Comparison of ENCODE assay signal across 31 mouse cellular contexts in genomic region chr14:45583494-45584027, GRCm38 (mm10). TPM values are rescaled to one million over a fixed set of nuclear protein-coding genes. Genes with fewer than 3 reads are reported as not detected.
A peak's percentile ranks its signal among the peaks of the same experiment; 100 is the strongest.
DNase-seq lines count a peak whose midpoint lies in the region; ATAC-seq and TF ChIP-seq lines count a peak whose summit lies in the region.
"Had no signal": no experiment of that assay in that cellular context is flagged by ENCODE, and none has a peak within 500 bp of the region (broad histone marks: within the 10 kb centered on the region; RNA-seq: fewer than 3 reads in every experiment).

No protein-coding gene starts in this region.

- peak; percentile 36; the same call in 1 of the 2 replicates for ATAC-seq in common myeloid progenitor, adult 5-6 weeks (replicated peaks; ENCODE audit: low read depth, poor library complexity, severe bottlenecking)
- ATAC-seq in kidney, embryonic 15.5 days (replicated peaks; ENCODE audit: low FRiP score) = 0 out of 2 replicates have a peak, but pooled peaks have one; percentile 56
- peak; percentile 93 for ATAC-seq in megakaryocyte progenitor cell, adult 5-6 weeks (replicated peaks; ENCODE audit: poor library complexity)
- ATAC-seq: CD4-positive, CD25-positive, alpha-beta regulatory T cell, adult 4 months; forebrain, embryonic 16.5 days; midbrain, embryonic 16.5 days had no signal

- no peak for DNase-seq in layer of hippocampus, adult 2 months (ENCODE audit: low spot score in 2 of 2)
- DNase-seq in layer of hippocampus, postnatal 14 days (ENCODE audit: low spot score in 2 of 2) = no peak
- no peak for DNase-seq in spleen, postnatal 4 days (ENCODE audit: low spot score in 2 of 2)
- no peak for DNase-seq in heart, adult 2 months
- no peak for DNase-seq in adipocyte (ENCODE audit: low spot score)
- DNase-seq: adrenal gland, postnatal 10 days; cerebellum, adult 9-10 months; cerebellum, postnatal 36 days; gastrocnemius, adult 2 months; heart, postnatal 36 days; liver, embryonic 13.5 days; lung, embryonic 14.5 days; lung, postnatal 14 days; retina, postnatal 1 day; right cerebral cortex, postnatal 14 days had no signal

- H3K9ac ChIP-seq in kidney, embryonic 15.5 days = no peak overlapping the region
- H3K9ac ChIP-seq in heart, adult 2 months (ENCODE audit: low read depth, low read length) = no peak overlapping the region
- H3K9ac ChIP-seq: embryonic facial prominence, embryonic 13.5 days; heart, embryonic 15.5 days; hindbrain, embryonic 12.5 days; limb, embryonic 13.5 days; liver, embryonic 13.5 days; lung, embryonic 14.5 days; neural tube, embryonic 13.5 days; stomach, embryonic 15.5 days had no signal

- peak overlapping the region; percentile 91 for H3K27ac ChIP-seq in layer of hippocampus, adult 2 months
- H3K27ac ChIP-seq in kidney, embryonic 15.5 days = no peak overlapping the region
- H3K27ac ChIP-seq in heart, adult 2 months = no peak overlapping the region
- H3K27ac ChIP-seq: embryonic facial prominence, embryonic 13.5 days; gastrocnemius, adult 2 months; heart, embryonic 10.5 days; heart, embryonic 15.5 days; hindbrain, embryonic 12.5 days; kidney, postnatal 0 days; limb, embryonic 13.5 days; liver, embryonic 13.5 days; neural tube, embryonic 13.5 days; stomach, embryonic 15.5 days had no signal

- TF ChIP-seq EP300 in heart, adult 2 months (IDR thresholded peaks at IDR 0.05; ENCODE audit: insufficient read depth, low read depth, low read length) = no peak

- WGBS in kidney, embryonic 15.5 days = 64% methylated on average over 8 of the region's 8 CpGs
- 67% methylated on average over 8 of the region's 8 CpGs for WGBS in heart, adult 2 months

- no peak for TF ChIP-seq CTCF in layer of hippocampus, adult 2 months (conservative IDR thresholded peaks at IDR 0.05)
- TF ChIP-seq CTCF in heart, adult 2 months (IDR thresholded peaks at IDR 0.05) = no peak

- no peaks in the 10 kb centered on the region for H3K79me2 ChIP-seq in heart, adult 2 months (replicated peaks; ENCODE audit: control insufficient read depth, insufficient read depth, low read length)

- H3K4me3 ChIP-seq in layer of hippocampus, adult 2 months = no peak overlapping the region
- no peak overlapping the region for H3K4me3 ChIP-seq in kidney, embryonic 15.5 days (replicated peaks)
- H3K4me3 ChIP-seq in heart, adult 2 months = no peak overlapping the region
- H3K4me3 ChIP-seq: embryonic facial prominence, embryonic 13.5 days; gastrocnemius, adult 2 months; heart, embryonic 10.5 days; heart, embryonic 15.5 days; hindbrain, embryonic 12.5 days; limb, embryonic 13.5 days; liver, embryonic 13.5 days; myocyte; neural tube, embryonic 13.5 days; stomach, embryonic 15.5 days had no signal

- no peaks in the 10 kb centered on the region for H3K36me3 ChIP-seq in kidney, embryonic 15.5 days
- H3K36me3 ChIP-seq in heart, adult 2 months (ENCODE audit: control insufficient read depth, insufficient read depth, low read length) = no peaks in the 10 kb centered on the region
- H3K36me3 ChIP-seq: embryonic facial prominence, embryonic 13.5 days; heart, embryonic 10.5 days; heart, embryonic 15.5 days; hindbrain, embryonic 12.5 days; limb, embryonic 13.5 days; liver, embryonic 13.5 days; stomach, embryonic 15.5 days had no signal

- no peaks in the 10 kb centered on the region for H3K9me3 ChIP-seq in kidney, embryonic 15.5 days (replicated peaks)
- H3K9me3 ChIP-seq: embryonic facial prominence, embryonic 13.5 days; heart, embryonic 10.5 days; heart, embryonic 15.5 days; hindbrain, embryonic 12.5 days; limb, embryonic 13.5 days; liver, embryonic 13.5 days; neural tube, embryonic 13.5 days; stomach, embryonic 15.5 days had no signal

- H3K4me1 ChIP-seq in kidney, embryonic 15.5 days = no peaks in the 10 kb centered on the region
- H3K4me1 ChIP-seq in heart, adult 2 months (ENCODE audit: control insufficient read depth, insufficient read depth, low read length) = no peaks in the 10 kb centered on the region
- H3K4me1 ChIP-seq: heart, embryonic 10.5 days; heart, embryonic 15.5 days; hindbrain, embryonic 12.5 days; limb, embryonic 13.5 days; liver, embryonic 13.5 days; neural tube, embryonic 13.5 days; stomach, embryonic 15.5 days had no signal

- H3K27me3 ChIP-seq in kidney, embryonic 15.5 days = no peaks in the 10 kb centered on the region
- H3K27me3 ChIP-seq in heart, adult 2 months (ENCODE audit: control insufficient read depth, insufficient read depth, low read length) = no peaks in the 10 kb centered on the region
- H3K27me3 ChIP-seq: embryonic facial prominence, embryonic 13.5 days; heart, embryonic 15.5 days; hindbrain, embryonic 12.5 days; limb, embryonic 13.5 days; liver, embryonic 13.5 days; neural tube, embryonic 13.5 days; stomach, embryonic 15.5 days had no signal

- no peak for TF ChIP-seq POLR2A in heart, adult 2 months (IDR thresholded peaks at IDR 0.05; ENCODE audit: insufficient read depth, low read depth, low read length)

- intact Hi-C loops in heart, adult 2 months (cut with DNase I) = no loop called here

- no peak overlapping the region for H3K4me2 ChIP-seq in kidney, embryonic 15.5 days
- H3K4me2 ChIP-seq: embryonic facial prominence, embryonic 13.5 days; heart, embryonic 15.5 days; hindbrain, embryonic 12.5 days; limb, embryonic 13.5 days; liver, embryonic 13.5 days; lung, embryonic 14.5 days; midbrain, embryonic 11.5 days; neural tube, embryonic 13.5 days; stomach, embryonic 15.5 days had no signal

RNA-seq across cellular contexts. Expression of gene Fermt2, which starts 53.6 kb away (rescaled TPM):
- total RNA-seq in layer of hippocampus, adult 2 months (2021) = 100 to 1,000 TPM in 1 of 2 experiments, 10 to 100 TPM in 1; 90.8 to 100 TPM
- total RNA-seq in layer of hippocampus, postnatal 14 days (2021) = 100 to 1,000 TPM; 102 to 105 TPM
- not detected in 2 replicates for total RNA-seq in common myeloid progenitor, adult 5-6 weeks (2017)
- polyA plus RNA-seq in kidney, embryonic 15.5 days (2015; fragmentation: Nextera tagmentation; extraction: Ambion mirVana) = 168 and 181 TPM in 2 replicates
- total RNA-seq in megakaryocyte progenitor cell, adult 5-6 weeks (2015) = not detected in 2 replicates
- total RNA-seq in megakaryocyte progenitor cell, adult 5-6 weeks (2017) = not detected in 2 replicates
- 100 to 1,000 TPM; 230 to 250 TPM for total RNA-seq in heart, adult 2 months (2021)
- 80.7 and 175 TPM in 2 replicates for polyA plus RNA-seq in heart, adult 2 months (2012; rRNA removed)
- polyA plus RNA-seq: CD4-positive, CD25-positive, alpha-beta regulatory T cell, adult 4 months had no signal

Comparison
In these comparisons a context has a peak if more than half of its experiments do, and no peak if none do; other contexts are left out.
1. ATAC-seq: peak in every context shown above with its lines; median percentile 93 in megakaryocyte progenitor cell, adult 5-6 weeks; 56 in kidney, embryonic 15.5 days; 36 in common myeloid progenitor, adult 5-6 weeks.
2. RNA of gene Fermt2, which starts 53.6 kb away (total RNA-seq): 230 to 250 TPM in heart, adult 2 months, 102 to 105 TPM in layer of hippocampus, postnatal 14 days and 90.8 to 100 TPM in layer of hippocampus, adult 2 months; not detected in common myeloid progenitor, adult 5-6 weeks and not detected in megakaryocyte progenitor cell, adult 5-6 weeks; every median in the first group is over 10 times any median in the second.